Mouse (Mus musculus) activated CD4-positive, CD25-positive, alpha-beta regulatory T cell (primary cell): ENCODE measurements around the gene Abtb2. TPM values are rescaled to one million over a fixed set of nuclear protein-coding genes. Genes with fewer than 3 reads are reported as not detected.

Experiments
- polyA plus RNA-seq, 2 experiments: library from polyadenylated mRNA; unstranded; fragments of 100-300 nt; shearing (Covaris generic); gene quantifications; one replicate each; pipeline ENCODE4 v1.2.1; 2017

Abtb2 gene
- polyA plus RNA-seq: 10 to 100 TPM; 29.1 to 46.4 TPM

DNA sequence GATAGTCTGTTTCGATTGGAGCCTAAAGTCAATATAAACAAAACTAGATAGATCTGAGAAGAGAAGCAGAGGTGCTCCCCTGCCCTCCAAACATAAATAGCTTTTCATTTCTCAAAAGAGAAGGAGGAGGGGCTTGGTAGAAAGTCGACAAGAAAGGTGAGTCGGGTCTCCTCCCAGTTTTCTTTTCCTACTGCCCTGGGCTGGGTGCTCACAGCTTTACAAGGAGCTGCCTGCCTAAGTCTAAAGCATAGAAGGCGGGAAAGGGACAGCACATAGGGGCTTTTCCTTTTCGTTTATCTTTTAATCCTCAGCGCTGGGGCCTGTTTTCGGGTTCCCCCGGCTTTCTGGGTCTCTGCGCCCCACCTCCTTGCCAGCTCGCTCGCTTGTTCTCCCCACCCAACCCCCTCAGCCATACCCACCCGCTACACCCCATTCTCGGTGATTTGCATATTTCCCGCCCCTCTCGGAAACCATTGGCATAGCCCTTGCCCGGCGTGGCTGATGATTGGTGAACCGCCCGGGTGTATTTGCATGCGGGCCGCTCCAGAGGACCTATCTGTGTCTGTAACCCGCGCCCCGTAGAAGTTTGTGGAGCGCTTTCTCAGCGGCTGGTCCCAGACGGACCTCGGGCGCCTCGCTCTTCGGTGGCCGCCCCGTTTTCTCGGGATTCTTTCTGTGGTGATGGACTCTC, at the start of gene Abtb2:
Gene Abtb2 (plus strand): TSS at position 579 of the 691 bp plus-strand sequence.

DNA sequence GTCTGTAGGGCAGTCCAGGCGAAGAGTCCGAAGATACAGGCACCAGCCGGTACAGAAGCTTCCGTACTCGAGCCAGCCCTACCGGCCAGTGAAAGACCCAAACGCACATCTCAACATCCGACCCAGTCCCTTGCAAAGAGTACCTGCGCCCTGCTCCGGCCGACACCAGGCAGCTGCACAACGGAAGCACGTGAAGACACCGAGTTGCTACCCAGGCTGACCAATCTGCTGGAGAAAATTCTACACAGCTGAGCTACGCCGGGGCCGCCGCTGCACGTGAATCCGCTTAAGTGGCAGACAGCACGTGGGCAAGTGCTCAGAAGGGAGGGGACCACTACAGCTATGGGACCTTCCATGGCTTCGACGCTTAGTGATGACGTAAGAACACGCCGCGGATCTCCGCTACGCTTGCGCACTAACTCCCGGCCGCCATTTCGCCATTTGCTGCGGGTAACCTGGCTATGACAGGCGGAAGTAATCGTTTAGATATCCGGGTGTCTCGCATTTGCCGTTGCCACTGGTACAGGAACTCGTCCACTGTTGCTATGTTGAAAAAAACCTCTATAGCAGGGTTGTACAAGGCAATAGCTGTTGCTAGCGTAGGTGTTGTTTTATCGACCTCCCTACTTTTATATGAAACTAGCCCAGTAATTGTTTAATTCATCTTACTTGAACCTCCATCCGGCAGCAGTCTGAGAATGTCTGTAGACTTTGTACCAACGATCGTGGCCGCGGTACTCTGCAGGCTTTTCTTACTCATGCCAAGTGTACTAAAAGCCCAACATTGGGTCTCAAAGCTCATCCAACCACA, 195.0 kb downstream of the Abtb2 start, which contains the start of gene Nat10:
Gene Nat10 (minus strand): TSS at position 365 of the 811 bp plus-strand sequence.

Other genes with a start within 250 kb of the Abtb2 start
- gene Elf5, start 154.6 kb upstream of the Abtb2 start, polyA plus RNA-seq: under 1 TPM in 1 of 2 experiments, not detected in 1; 0.26 TPM
- 100 to 1,000 TPM in 1 of 2 experiments, 10 to 100 TPM in 1; 89.0 to 110 TPM for gene Cat, start 81.2 kb upstream of the Abtb2 start, polyA plus RNA-seq
- gene Nat10, start 195.0 kb downstream of the Abtb2 start, polyA plus RNA-seq: 10 to 100 TPM; 22.1 to 32.2 TPM
- 100 to 1,000 TPM; 223 to 238 TPM for gene Caprin1, start 231.3 kb downstream of the Abtb2 start, polyA plus RNA-seq